Mouse (Mus musculus): ENCODE data around the gene Gm4302.
"Not testable (repeated sequence)": the region's sequence is repeated elsewhere in the genome, so short reads cannot be mapped to it uniquely, and the experiment has no call there.

GRCm38 (mm10) chr10:100345672-100346071 is 5.0 kb downstream of the Gm4302 start, which contains the start of gene Gm4303:
- not testable (repeated sequence) for TF ChIP-seq POLR2A (IDR thresholded peaks at IDR 0.05; ENCODE audit: low read depth, low read length); CTCF (IDR thresholded peaks at IDR 0.05; ENCODE audit: extremely low read depth, insufficient read depth, insufficient read length, insufficient replicate concordance)
